Mouse (Mus musculus) limb, embryonic 10.5 days (tissue): ENCODE results near the gene Tbx1. TPM values are rescaled to one million over a fixed set of nuclear protein-coding genes. Genes with fewer than 3 reads are reported as not detected.
"Not testable (repeated sequence)": the region's sequence is repeated elsewhere in the genome, so short reads cannot be mapped to it uniquely, and the experiment has no call there.

Source experiments
- DNase-seq: peaks from one replicate; pipeline ENCODE4 v3.0.0-alpha.2; 2017; ENCODE audit warnings: low spot score
- H3K27ac ChIP-seq: fragments of 300-500 bp; sonication (generic); 2 replicates; pipeline ENCODE4 v1.5.1; 2016; ENCODE audit warnings: mild to moderate bottlenecking
- H3K27me3 ChIP-seq: fragments of 300-500 bp; sonication (generic); 2 replicates; pipeline ENCODE4 v1.6.1; 2016; ENCODE audit warnings: low read depth, mild to moderate bottlenecking; ENCODE audit not compliant: poor library complexity, severe bottlenecking
- H3K36me3 ChIP-seq: fragments of 300-500 bp; sonication (generic); 2 replicates; pipeline ENCODE4 v1.6.1; 2016; ENCODE audit warnings: mild to moderate bottlenecking, moderate library complexity
- H3K4me1 ChIP-seq: fragments of 300-500 bp; sonication (generic); 2 replicates; pipeline ENCODE4 v1.6.1; 2016
- H3K4me3 ChIP-seq: fragments of 300-500 bp; sonication (generic); 2 replicates; pipeline ENCODE4 v1.5.1; 2016; ENCODE audit warnings: mild to moderate bottlenecking, moderate library complexity
- H3K9me3 ChIP-seq: fragments of 300-500 bp; sonication (generic); replicated peaks from 2 replicates; pipeline ENCODE4 v1.6.1; 2016; ENCODE audit warnings: mild to moderate bottlenecking
- WGBS: fragments of 180-500 bp; shearing (Covaris S2); methylation state at CpG from one replicate; pipeline ENCODE4 v1.1.7; 2016; 5-methylcytosine and 5-hydroxymethylcytosine counted together
- polyA plus RNA-seq: library from polyadenylated mRNA; unstranded; fragments of >200 nt; fragmentation: Nextera tagmentation; extraction: Ambion mirVana; gene quantifications from 2 replicates; pipeline ENCODE4 v1.2.1, GENCODE M21; 2016

The Tbx1 gene
- polyA plus RNA-seq, 1 experiment from 2014 or later = 1.7 TPM

DNA sequence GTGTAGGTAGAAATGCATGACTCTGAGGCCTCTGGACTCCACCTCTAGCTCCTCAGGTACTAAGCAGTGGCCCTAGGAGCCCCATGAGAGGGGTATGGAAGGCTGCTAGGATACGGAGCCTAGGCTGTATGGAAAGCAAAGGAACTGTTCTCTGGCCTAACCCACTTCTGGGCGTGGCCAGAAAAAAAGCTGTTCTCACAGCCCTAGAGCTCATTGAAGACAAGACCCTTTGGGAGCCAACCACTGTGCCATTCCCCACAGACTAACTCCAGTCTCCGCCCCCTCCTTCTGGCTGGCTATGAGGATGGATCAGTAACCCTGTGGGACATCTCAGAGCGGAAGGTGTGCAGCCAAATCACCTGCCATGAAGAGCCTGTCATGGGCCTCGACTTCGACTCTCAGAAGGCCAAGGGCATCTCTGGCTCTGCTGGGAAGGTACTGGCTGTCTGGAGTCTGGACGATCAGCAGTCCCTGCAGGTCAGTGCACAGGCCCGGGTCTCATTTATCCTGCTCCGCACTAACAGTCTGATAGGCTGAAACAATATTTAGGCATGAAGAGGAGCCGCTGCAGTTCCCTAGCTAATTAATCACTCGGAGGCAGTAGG, 38.3 kb downstream of the Tbx1 start:
- Histone ChIP-seq H3K4me1 (peaks cover 65% of the 10 kb centered on the region), H3K4me3 (no peak overlapping the region), H3K36me3 (no peaks in the 10 kb centered on the region), H3K27me3 (peaks cover 8% of the 10 kb centered on the region; the same call in 1 of the 2 replicates), H3K9me3 (no peaks in the 10 kb centered on the region), H3K27ac (peak overlapping the region; percentile 90)
- DNase-seq = no peak
- WGBS = 57% methylated on average over 11 of the region's 11 CpGs

DNA sequence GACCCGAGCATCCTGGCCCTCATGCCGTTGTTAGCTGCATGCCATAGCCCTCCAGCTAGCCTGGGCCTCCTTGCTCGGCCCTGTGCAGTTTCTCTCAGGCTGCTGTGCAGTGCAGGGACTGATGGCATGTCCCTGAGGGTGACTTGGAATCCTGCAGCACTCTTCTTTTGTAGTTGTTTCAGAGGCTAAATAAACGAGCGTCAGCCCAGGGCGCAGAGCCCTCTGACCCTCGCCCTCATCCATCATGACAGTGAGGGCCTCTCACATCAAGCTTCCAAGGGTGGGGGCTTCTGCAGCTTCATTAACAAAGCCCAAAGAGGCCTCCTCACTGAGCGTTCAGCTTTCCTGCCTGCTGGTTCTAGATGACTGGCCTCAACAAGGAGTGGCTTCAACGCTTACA, 38.9 kb downstream of the Tbx1 start:
- peak overlapping the region; percentile 90 for H3K27ac ChIP-seq
- peaks cover 8% of the 10 kb centered on the region; the same call in 1 of the 2 replicates for H3K27me3 ChIP-seq
- peaks cover 61% of the 10 kb centered on the region for H3K4me1 ChIP-seq
- DNase-seq = peak; percentile 48
- 16% methylated on average over 9 of the region's 9 CpGs for WGBS
- no peaks in the 10 kb centered on the region for H3K36me3 ChIP-seq
- H3K9me3 ChIP-seq = no peaks in the 10 kb centered on the region
- no peak overlapping the region for H3K4me3 ChIP-seq

DNA sequence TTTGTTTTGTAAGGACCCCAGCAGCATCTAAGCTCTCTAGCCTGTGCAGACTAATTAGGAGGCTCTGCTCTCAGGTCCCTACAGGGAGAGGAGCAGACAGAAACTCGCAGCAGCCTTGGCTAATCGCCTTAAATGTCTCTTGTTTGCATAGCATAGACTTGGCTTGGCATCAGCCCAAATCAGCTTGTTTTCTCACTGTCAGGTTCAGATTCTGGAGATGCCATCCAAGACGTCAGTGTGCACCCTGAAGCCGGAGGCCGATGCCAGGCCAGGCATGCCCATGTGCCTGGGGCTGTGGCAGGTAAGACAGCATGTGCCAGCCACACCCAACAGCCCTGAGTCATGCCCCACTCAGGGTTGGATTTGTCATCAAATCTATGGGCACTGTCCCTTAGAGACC, 42.6 kb downstream of the Tbx1 start:
- 95% methylated on average over 5 of the region's 5 CpGs for WGBS
- DNase-seq = no peak
- H3K9me3 ChIP-seq = no peaks in the 10 kb centered on the region
- no peaks in the 10 kb centered on the region for H3K36me3 ChIP-seq
- 0 out of 2 replicates have a peak, but pooled peaks cover 12% of the 10 kb centered on the region for H3K27me3 ChIP-seq
- H3K4me3 ChIP-seq = no peak overlapping the region
- H3K27ac ChIP-seq = no peak overlapping the region
- peaks cover 25% of the 10 kb centered on the region for H3K4me1 ChIP-seq

DNA sequence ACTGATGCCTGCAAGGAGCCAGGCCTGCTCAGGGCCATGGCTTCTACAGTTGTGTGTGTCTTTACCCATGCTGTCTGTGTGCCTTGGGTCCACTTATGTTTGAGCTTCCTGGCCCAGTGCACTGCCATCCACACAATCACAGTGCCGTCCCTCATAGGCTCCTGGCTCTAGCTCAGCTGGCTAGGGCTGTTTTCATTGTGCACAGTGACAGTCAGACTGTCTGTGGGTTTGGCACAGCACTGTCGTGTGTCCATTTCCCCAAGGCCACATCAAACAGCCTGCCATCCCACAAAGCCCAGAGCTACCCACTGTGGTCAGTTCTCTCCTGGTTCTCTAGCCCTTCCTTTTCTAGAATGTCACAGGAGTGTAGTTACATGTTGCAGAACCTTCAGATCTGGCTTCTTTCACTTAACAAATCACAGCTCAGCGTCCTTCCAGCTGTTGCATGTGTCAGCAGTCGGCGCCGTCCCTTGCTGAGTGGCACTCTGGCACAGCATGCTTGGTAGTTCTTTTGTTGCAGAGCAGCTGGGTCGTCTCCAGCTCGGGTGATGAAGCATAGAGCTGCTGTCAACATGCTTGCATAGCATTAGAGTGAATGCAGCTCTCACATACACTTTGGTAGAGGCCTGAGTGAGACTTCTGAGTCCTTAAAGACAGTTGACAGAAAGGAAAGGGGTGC, 47.2 kb downstream of the Tbx1 start:
- no peaks in the 10 kb centered on the region for H3K36me3 ChIP-seq
- no peak overlapping the region for H3K4me3 ChIP-seq
- DNase-seq = no peak
- WGBS = 85% methylated on average over 8 of the region's 8 CpGs
- H3K27me3 ChIP-seq = 0 out of 2 replicates have a peak, but pooled peaks cover 15% of the 10 kb centered on the region
- H3K9me3 ChIP-seq = no peaks in the 10 kb centered on the region
- H3K4me1 ChIP-seq = peaks cover 11% of the 10 kb centered on the region
- H3K27ac ChIP-seq = no peak overlapping the region

- Histone ChIP-seq H3K9me3 (no peaks in the 10 kb centered on the region), H3K27ac (no peak overlapping the region), H3K4me3 (no peak overlapping the region), H3K27me3 (0 out of 2 replicates have a peak, but pooled peaks cover 10% of the 10 kb centered on the region), H3K36me3 (no peaks in the 10 kb centered on the region), H3K4me1 (peaks cover 13% of the 10 kb centered on the region)
- DNase-seq = no peak
- WGBS = 67% methylated on average over 6 of the region's 6 CpGs
Observed at GRCm38 (mm10) chr16:18539281-18539680, 51.2 kb downstream of the Tbx1 start.

GRCm38 (mm10) chr16:18537407-18537990, 53.0 kb downstream of the Tbx1 start:
- Histone ChIP-seq H3K27me3 (0 out of 2 replicates have a peak, but pooled peaks cover 6% of the 10 kb centered on the region), H3K36me3 (no peaks in the 10 kb centered on the region), H3K4me3 (no peak overlapping the region), H3K9me3 (no peaks in the 10 kb centered on the region), H3K4me1 (peaks cover 13% of the 10 kb centered on the region), H3K27ac (no peak overlapping the region)
- no peak for DNase-seq
- WGBS = 94% methylated on average over 3 of the region's 3 CpGs

DNA sequence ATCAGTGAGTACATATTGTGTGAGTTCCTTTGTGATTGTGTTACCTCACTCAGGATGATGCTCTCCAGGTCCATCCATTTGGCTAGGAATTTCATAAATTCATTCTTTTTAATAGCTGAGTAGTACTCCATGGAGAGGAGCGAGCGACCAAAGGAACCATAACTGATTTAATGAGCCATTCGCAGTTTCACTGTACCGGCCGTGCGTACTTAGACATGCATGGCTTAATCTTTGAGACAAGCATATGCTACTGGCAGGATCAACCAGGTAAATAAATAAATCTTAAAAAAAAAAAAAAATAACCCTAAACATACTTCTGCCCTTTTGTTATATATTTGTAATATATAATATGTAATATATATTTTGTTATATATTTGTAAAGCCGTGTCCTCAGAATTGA, 57.4 kb downstream of the Tbx1 start:
- DNase-seq, H3K27ac ChIP-seq, H3K36me3 ChIP-seq, H3K9me3 ChIP-seq, H3K4me3 ChIP-seq, H3K27me3 ChIP-seq, H3K4me1 ChIP-seq: not testable (repeated sequence)
- WGBS = 94% methylated on average over 7 of the region's 7 CpGs

Other genes with a start within 250 kb of the Tbx1 start
- gene Tango2, start 242.6 kb downstream of the Tbx1 start, polyA plus RNA-seq = 20.2 and 23.7 TPM in 2 replicates
- gene Arvcf, start 242.5 kb downstream of the Tbx1 start, polyA plus RNA-seq = 44.8 and 56.1 TPM in 2 replicates
- gene Txnrd2, start 164.3 kb downstream of the Tbx1 start, polyA plus RNA-seq = 29.6 and 32.2 TPM in 2 replicates
- gene Comt, start 163.8 kb downstream of the Tbx1 start, polyA plus RNA-seq = 54.7 and 61.1 TPM in 2 replicates
- gene Gnb1l, start 92.0 kb downstream of the Tbx1 start, polyA plus RNA-seq = 15.3 and 18.4 TPM in 2 replicates
- 2.5 and 2.8 TPM in 2 replicates for gene Rtl10, start 91.8 kb downstream of the Tbx1 start, polyA plus RNA-seq
- 1.8 and 2.8 TPM in 2 replicates for gene Gp1bb, start 31.7 kb upstream of the Tbx1 start, polyA plus RNA-seq
- 2.3 and 4.7 TPM in 2 replicates for gene Gm49601, start 35.8 kb upstream of the Tbx1 start, polyA plus RNA-seq
- 19.4 and 29.1 TPM in 2 replicates for gene Sept5, start 39.3 kb upstream of the Tbx1 start, polyA plus RNA-seq
- gene Cldn5, start 186.2 kb upstream of the Tbx1 start, polyA plus RNA-seq = 18.7 and 21.4 TPM in 2 replicates
- gene Ufd1, start 221.1 kb upstream of the Tbx1 start, polyA plus RNA-seq = 99.3 and 118 TPM in 2 replicates
- 82.9 and 88.0 TPM in 2 replicates for gene Cdc45, start 221.3 kb upstream of the Tbx1 start, polyA plus RNA-seq
- 35.9 and 39.8 TPM in 2 replicates for gene 2510002D24Rik, start 245.9 kb upstream of the Tbx1 start, polyA plus RNA-seq
- not detected in 2 replicates for gene Gm28539, start 245.9 kb upstream of the Tbx1 start, polyA plus RNA-seq